Mouse (Mus musculus): ENCODE results near the gene Sdcbp2.
A peak's percentile ranks its signal among the peaks of the same experiment; 100 is the strongest.
"Not testable (repeated sequence)": the region's sequence is repeated elsewhere in the genome, so short reads cannot be mapped to it uniquely, and the experiment has no call there.

Gene Sdcbp2

GRCm38 (mm10) chr2:151569452-151569851 is 3.0 kb upstream of the Sdcbp2 start:
- DNase-seq (ENCODE audit: low spot score): no peak

GRCm38 (mm10) chr2:151573667-151574066 is 1.2 kb downstream of the Sdcbp2 start:
- DNase-seq (ENCODE audit: low spot score): no peak

GRCm38 (mm10) chr2:151574607-151575006 is 2.2 kb downstream of the Sdcbp2 start:
- no peak for DNase-seq (ENCODE audit: low spot score)

- peak; percentile 68 for DNase-seq (ENCODE audit: low spot score)
Observed at GRCm38 (mm10) chr2:151575119-151575698, 2.8 kb downstream of the Sdcbp2 start.

- DNase-seq (ENCODE audit: low spot score): peak; percentile 89
Observed at GRCm38 (mm10) chr2:151575699-151576389, 3.4 kb downstream of the Sdcbp2 start.

DNA sequence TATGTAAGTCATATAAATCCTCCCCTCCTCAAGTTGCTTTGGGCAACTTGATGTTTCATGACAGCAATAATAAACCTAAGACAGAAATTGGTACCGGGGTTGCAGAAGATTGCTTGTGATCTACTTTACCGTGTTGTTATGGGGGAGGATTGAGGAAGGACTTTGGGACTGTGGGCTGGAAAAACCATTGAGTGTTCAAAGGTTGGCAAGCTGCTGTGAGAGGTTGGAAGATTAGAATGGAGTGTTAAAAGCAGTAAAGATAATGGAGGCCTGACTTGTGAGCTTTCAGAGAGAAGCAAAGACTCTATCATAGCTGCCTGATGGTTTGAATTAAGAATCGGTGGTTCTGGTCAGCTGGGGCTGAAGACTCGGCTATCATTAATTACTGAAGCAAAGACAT is 6.8 kb downstream of the Sdcbp2 start:
- no peak for DNase-seq (ENCODE audit: low spot score)

GRCm38 (mm10) chr2:151580945-151581344 is 8.5 kb downstream of the Sdcbp2 start:
- DNase-seq (ENCODE audit: low spot score): no peak

GRCm38 (mm10) chr2:151585934-151586333 is 13.5 kb downstream of the Sdcbp2 start:
- DNase-seq (ENCODE audit: low spot score): no peak

DNA sequence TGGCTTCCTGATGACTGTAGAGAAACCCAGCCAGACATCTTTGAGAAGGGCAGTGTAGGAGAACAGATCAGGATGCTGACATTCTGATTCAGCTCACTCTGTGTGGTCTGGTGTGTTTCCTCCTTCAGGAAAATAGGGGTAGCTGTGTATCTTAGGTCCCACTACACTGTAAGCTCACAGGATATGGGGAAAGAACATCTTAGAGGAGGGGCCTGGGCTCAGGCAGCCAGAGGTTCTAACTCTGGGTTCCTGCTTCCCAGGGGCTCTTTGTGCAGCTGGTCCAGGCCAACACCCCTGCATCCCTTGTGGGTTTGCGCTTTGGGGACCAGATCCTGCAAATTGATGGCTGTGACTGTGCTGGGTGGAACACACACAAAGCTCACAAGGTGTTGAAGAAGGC is 14.4 kb downstream of the Sdcbp2 start:
- DNase-seq (ENCODE audit: low spot score): no peak

GRCm38 (mm10) chr2:151587306-151587705 is 14.9 kb downstream of the Sdcbp2 start:
- no peak for DNase-seq (ENCODE audit: low spot score)

DNA sequence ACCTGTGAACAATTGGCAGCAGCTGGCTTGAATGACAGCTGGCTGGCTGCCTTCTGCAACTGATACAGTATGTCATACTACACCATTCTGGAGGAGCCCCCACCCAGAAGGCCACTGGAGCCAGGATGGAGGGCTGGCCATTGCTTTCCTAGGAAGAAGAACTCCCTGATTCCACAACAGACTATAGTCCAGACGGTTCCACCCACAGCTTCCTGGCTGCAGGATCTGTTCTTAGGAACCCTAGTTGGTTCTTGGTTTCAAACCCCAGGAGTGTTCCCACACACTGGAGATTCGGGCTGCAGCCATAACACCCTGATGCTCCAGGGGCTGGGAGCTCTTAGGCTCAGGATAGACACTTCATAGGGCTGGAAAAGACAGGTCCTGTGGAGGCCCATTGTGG is 25.6 kb downstream of the Sdcbp2 start:
- DNase-seq (ENCODE audit: low spot score): no peak

GRCm38 (mm10) chr2:151602106-151602505 is 29.7 kb downstream of the Sdcbp2 start:
- DNase-seq (ENCODE audit: low spot score): no peak

DNA sequence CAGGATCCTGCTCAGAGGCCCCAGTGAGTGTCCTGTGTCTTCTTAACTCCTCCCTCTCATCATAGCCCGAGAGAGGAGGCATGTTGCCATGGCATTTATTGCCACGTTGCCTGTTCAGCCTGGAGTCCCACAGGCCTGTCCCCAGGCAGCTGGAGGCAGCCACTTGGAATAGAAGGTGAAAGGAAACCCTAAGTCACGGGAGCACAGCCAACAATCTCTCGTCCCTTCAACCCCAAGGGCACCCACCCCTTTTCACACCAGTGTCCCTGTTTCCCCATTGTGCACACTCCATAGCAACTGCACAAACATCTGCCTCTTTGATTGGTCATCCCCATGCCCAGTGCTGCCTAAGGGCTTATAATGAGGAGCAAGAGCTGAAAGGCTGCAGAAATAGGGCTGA is 31.2 kb downstream of the Sdcbp2 start:
- DNase-seq (ENCODE audit: low spot score): peak; percentile 69

DNA sequence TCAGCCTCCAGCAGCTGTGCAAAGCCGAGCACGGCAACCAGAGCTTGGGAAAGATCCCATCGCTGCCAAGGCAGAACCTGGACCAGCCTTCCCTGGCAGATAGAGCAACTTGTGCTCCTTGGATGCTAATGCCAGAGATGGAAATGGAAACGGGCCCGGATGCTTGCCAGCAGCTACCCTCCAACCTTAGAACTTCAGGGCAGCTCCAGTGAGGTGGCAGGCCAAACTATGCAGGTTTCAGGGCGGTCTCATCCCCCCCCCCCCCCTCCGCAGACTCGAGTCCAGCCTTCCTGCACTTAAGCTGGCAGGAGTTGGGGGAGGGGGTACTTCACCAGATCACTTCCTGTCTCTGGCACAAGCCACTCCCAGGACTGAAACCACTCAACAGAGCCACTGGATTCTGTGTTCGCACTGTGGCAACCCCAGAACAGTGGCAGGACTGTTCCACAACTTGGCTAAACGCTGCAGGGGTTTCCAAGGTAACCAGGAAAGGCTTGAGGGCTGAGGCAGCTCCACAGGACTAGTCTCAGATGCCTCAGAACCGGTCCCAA is 33.1 kb downstream of the Sdcbp2 start:
- DNase-seq (ENCODE audit: low spot score): peak; percentile 50

- DNase-seq (ENCODE audit: low spot score): no peak
Observed at GRCm38 (mm10) chr2:151608435-151608834, 36.0 kb downstream of the Sdcbp2 start.

DNA sequence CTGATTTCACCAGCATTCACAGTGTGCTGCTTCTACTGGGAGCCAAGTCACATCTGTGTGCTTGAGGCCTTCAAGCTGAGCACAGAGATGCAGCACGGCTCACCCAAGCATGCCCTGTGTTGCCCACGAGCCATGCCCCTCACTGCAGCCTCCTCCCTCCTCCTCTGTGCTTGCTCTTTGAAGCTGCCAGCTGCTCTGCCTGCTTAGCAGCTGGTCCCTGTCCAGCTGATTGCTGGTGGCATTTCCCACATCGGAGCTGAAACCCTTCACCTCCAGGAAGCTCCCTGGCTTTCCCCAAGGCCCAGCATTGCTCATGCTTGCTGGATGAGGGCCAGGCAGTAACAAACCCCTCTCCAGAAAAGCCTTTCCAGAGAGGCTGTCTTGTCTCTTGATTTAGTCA is 37.6 kb downstream of the Sdcbp2 start:
- DNase-seq (ENCODE audit: low spot score): no peak

GRCm38 (mm10) chr2:151615779-151616178 is 43.4 kb downstream of the Sdcbp2 start:
- DNase-seq (ENCODE audit: low spot score): not testable (repeated sequence)

GRCm38 (mm10) chr2:151616551-151617329 is 44.3 kb downstream of the Sdcbp2 start:
- DNase-seq (ENCODE audit: low spot score): no peak

DNA sequence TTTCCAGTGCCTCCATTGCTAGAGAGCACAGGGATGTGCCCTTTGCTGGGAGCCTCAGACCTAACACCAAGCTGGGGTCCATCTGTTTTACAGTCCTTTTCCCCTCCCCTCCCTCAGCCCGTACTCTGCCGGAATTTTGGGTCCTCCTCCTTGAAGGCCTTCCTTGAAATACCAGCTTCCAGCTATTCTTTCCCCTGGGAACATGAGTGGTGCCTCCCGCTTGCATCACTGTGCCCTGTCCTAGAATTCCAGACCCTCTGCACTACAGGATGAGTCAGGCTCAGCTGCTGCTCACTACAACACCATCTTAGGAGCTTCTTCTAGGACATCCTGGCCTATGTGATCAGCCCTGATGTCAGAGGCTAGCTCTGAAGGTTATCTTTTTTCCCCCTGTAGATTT is 51.4 kb downstream of the Sdcbp2 start:
- no peak for DNase-seq (ENCODE audit: low spot score)

DNA sequence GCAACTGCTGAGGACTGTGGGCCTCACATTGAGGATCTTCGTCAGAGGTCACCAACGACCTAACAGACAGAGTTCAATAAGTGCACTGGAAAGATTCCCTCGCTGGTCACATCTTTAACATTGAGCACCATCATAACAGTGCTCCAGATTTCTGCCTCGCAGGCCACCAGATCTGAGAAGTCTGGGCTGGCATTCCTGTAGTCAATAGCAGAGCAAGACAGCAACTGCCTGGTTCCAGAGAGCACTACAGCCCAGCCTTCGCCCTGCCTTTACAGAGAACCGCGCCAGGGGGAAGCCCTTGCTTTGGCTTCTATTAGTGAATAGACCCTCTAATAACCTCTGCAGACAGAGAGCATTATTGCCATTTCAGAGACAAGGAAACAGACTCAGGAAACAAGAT is 53.9 kb downstream of the Sdcbp2 start:
- DNase-seq (ENCODE audit: low spot score): no peak

GRCm38 (mm10) chr2:151628011-151628410 is 55.6 kb downstream of the Sdcbp2 start:
- DNase-seq (ENCODE audit: low spot score): no peak

DNA sequence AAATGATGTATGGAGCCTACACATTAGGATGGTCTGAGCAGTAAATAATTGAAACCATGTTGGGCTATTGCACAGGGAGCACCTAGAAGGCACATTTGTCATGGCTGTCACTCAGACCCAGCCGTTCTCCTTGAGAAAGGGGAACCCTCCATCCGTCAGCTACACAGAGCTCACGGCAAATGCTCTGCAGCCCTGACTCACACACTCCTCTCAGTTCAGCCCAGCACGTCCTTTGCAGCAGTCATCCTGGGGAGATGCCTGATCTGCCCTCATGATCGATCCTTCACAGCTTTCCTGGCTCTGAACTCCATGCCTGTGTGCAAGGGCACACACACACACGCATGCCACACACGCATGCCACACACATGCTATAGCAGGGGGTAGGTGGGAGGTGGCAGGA is 56.9 kb downstream of the Sdcbp2 start:
- no peak for DNase-seq (ENCODE audit: low spot score)

Measured in embryo, embryonic 10 days (tissue).